Mouse (Mus musculus): ENCODE results near the gene Usmg5. TPM values are rescaled to one million over a fixed set of nuclear protein-coding genes. Genes with fewer than 3 reads are reported as not detected.
"Not testable (repeated sequence)": the region's sequence is repeated elsewhere in the genome, so short reads cannot be mapped to it uniquely, and the experiment has no call there.

The Usmg5 gene
- 1,081 and 1,145 TPM in 2 replicates for polyA plus RNA-seq (2014; fragmentation: Nextera tagmentation; extraction: Ambion mirVana)

DNA sequence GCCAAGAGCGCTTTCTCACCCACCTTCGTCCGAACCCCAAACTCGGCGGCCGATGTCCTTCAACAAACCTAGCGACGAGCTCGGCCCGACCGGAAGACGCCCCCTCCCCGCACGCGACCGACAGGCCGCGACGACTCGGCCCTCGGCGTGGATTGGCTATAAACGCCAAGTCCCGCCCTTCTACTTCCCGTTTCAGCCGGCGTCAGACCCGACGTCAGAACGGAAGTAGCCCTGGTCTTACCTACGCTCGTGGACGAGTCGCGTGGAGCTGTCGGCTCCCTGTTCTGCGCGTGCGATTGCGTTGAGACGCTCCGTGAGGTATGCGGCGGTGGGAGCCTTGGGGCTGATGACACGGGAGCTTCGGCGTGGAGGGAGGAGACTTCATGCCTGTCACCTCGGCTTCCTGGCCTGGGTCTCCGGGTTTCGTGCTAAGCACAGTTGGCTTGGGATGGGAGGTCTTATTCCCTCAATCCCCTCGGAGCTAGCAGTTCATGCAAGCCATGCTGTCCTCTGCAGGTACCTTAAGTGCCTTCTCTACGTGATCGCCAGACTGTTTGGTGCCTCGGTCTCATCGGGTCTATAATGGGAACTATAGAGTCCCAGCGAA lies at the start of gene Usmg5, which contains the start of gene Pdcd11:
TSS of gene Usmg5 (minus strand) at position 98 of the 607 bp plus-strand sequence.
TSS of gene Pdcd11 (plus strand) at position 219 of the 607 bp plus-strand sequence.
- peak within 1 kb of the TSS; percentile 76 for H3K4me3 ChIP-seq (ENCODE audit: low read depth, low read length)
- no peak within 1 kb of the TSS for H3K27ac ChIP-seq (ENCODE audit: low read depth, low read length)
- H3K4me1 ChIP-seq (ENCODE audit: control insufficient read depth, insufficient read depth, low read length), result peaks cover 6% of the 10 kb centered on the region
- ATAC-seq (ENCODE audit: insufficient read depth, low FRiP score, low TSS enrichment) (peak; percentile 98), DNase-seq (ENCODE audit: low spot score) (peak; percentile 97)
- peak within 1 kb of the TSS; percentile 62 for H3K4me2 ChIP-seq (ENCODE audit: low read depth)
- H3K9me3 ChIP-seq (ENCODE audit: control insufficient read depth, low read length), result no peaks in the 10 kb centered on the region
- under 1% methylated on average over 56 of the region's 56 CpGs for WGBS
- no peaks in the 10 kb centered on the region for H3K27me3 ChIP-seq (ENCODE audit: control insufficient read depth, insufficient read depth, low read length)
- H3K36me3 ChIP-seq (ENCODE audit: control insufficient read depth, insufficient read depth, low read length), result peaks cover 2% of the 10 kb centered on the region; the same call in 1 of the 2 replicates
- H3K9ac ChIP-seq (ENCODE audit: low read length), result peak within 1 kb of the TSS; percentile 83

DNA sequence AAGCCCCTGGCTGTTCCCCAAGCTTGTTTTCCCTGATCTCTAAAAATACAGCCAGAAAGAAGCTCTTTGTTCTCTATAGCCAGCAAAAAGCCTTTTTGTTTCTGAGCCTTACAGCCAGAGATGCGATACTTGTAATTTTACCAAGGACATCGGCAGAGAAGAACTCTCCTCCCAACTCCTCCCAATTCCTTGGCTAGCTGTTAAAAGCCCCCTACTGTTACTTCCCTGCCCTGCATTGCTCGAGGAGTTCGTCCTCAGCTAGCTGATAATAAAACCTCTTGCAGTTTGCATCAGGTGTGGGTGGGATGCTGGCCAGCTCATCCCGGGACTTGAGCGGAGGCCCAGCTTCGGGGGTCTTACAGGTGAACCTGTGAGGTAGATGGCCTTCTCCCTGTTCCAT lies 49.2 kb upstream of the Usmg5 start:
- H3K4me3 ChIP-seq (ENCODE audit: low read depth, low read length); H3K36me3 ChIP-seq (ENCODE audit: control insufficient read depth, insufficient read depth, low read length); H3K9me3 ChIP-seq (ENCODE audit: control insufficient read depth, low read length); DNase-seq (ENCODE audit: low spot score); H3K4me2 ChIP-seq (ENCODE audit: low read depth); H3K27me3 ChIP-seq (ENCODE audit: control insufficient read depth, insufficient read depth, low read length); H3K27ac ChIP-seq (ENCODE audit: low read depth, low read length); H3K4me1 ChIP-seq (ENCODE audit: control insufficient read depth, insufficient read depth, low read length); ATAC-seq (ENCODE audit: insufficient read depth, low FRiP score, low TSS enrichment); H3K9ac ChIP-seq (ENCODE audit: low read length): not testable (repeated sequence)
- 35% methylated on average over 7 of the region's 7 CpGs for WGBS

DNA sequence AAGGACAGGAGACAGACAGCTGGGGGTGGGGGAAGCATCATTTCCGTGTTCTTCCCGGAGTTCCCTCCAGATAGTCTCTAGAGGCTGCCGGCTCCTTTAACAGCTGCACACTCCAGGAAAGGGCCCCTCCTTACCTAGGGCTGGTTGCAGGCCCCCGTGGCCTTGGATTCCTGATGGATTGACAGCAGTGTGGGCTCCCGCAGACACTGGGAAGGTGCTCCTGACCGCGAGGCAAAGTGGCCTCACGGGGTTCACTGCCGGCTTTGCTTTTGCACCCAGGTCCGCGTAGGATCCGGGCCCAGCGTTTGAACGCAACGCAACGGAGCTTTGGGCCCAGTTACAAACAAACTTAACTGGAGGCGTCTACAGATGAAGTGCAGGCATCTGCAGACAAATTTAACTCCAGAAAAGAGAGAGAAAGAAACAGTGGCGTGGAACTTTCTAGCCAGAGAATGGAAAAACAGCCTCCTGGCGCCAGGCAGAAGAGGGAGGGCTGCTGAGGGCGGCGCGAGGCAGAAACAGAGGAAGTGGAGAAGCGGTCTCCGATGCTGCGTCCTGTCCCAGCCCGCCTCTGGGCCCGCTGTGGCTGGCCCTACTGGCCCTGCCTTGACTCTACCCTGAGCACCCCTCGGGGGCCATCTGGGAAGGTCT lies 47.4 kb upstream of the Usmg5 start, which contains the start of gene Calhm2:
TSS of gene Calhm2 (minus strand) at position 524 of the 651 bp plus-strand sequence.
- ATAC-seq (ENCODE audit: insufficient read depth, low FRiP score, low TSS enrichment), result no peak
- Histone ChIP-seq H3K4me2 (ENCODE audit: low read depth) (peak within 1 kb of the TSS; percentile 41), H3K9ac (ENCODE audit: low read length) (peak within 1 kb of the TSS; percentile 48), H3K9me3 (ENCODE audit: control insufficient read depth, low read length) (no peaks in the 10 kb centered on the region), H3K36me3 (ENCODE audit: control insufficient read depth, insufficient read depth, low read length) (no peaks in the 10 kb centered on the region), H3K4me3 (ENCODE audit: low read depth, low read length) (peak within 1 kb of the TSS; percentile 1), H3K27ac (ENCODE audit: low read depth, low read length) (no peak within 1 kb of the TSS), H3K4me1 (ENCODE audit: control insufficient read depth, insufficient read depth, low read length) (peaks cover 8% of the 10 kb centered on the region; the same call in 1 of the 2 replicates), H3K27me3 (ENCODE audit: control insufficient read depth, insufficient read depth, low read length) (no peaks in the 10 kb centered on the region)
- WGBS, result 9% methylated on average over 28 of the region's 28 CpGs
- peak; percentile 29 for DNase-seq (ENCODE audit: low spot score)

DNA sequence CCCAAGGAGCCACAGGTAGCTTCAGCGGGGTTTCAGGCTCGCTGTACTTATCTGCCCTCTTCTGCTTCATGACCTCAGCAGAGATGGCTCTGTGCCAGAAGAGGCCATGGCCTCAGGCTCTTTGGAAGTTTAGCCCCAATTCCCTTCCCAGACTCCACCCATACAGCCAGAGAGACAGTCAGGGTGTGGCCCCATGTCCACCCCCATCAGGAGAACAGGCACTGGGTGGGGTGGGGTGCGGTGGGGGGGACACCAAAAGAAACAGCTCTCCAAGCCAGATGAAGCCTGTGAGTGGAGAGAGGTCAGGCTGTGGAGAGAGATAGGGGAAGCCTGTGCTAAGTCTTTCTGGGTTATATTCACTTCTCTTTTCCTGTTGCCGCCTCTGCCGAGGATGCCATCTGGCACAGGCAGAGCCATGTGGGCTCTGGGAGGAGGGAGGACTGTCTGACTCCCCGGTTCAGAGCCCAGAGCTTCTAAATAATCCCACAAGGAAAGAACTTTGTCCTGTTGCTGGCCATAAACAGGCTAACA lies 46.7 kb upstream of the Usmg5 start:
- DNase-seq (ENCODE audit: low spot score) (no peak), ATAC-seq (ENCODE audit: insufficient read depth, low FRiP score, low TSS enrichment) (no peak)
- Histone ChIP-seq H3K9me3 (ENCODE audit: control insufficient read depth, low read length) (no peaks in the 10 kb centered on the region), H3K9ac (ENCODE audit: low read length) (peak overlapping the region; percentile 48), H3K27me3 (ENCODE audit: control insufficient read depth, insufficient read depth, low read length) (no peaks in the 10 kb centered on the region), H3K27ac (ENCODE audit: low read depth, low read length) (no peak overlapping the region), H3K4me2 (ENCODE audit: low read depth) (peak overlapping the region; percentile 41), H3K4me1 (ENCODE audit: control insufficient read depth, insufficient read depth, low read length) (peaks cover 8% of the 10 kb centered on the region; the same call in 1 of the 2 replicates), H3K36me3 (ENCODE audit: control insufficient read depth, insufficient read depth, low read length) (no peaks in the 10 kb centered on the region), H3K4me3 (ENCODE audit: low read depth, low read length) (no peak overlapping the region)
- WGBS, result 71% methylated on average over 6 of the region's 6 CpGs

DNA sequence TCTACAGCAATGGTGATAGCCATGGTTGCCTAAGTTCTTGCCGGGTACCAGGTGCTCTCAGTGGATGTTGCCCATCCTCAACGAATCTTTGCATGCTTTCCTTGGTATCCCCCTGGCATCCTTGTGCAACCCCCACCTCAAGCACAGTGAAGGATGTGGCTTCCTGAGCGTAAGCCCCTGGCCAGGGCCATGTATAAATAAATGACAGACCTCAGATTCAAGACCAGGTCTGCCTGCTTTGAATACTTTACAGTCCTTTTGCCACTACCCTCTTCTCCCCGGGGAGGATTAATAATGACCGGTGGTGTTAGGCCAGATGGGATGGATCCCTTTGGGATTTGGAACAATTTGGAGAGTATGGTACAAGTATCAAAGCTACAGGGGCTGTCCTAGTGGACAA lies 45.7 kb upstream of the Usmg5 start:
- H3K36me3 ChIP-seq (ENCODE audit: control insufficient read depth, insufficient read depth, low read length), result 0 out of 2 replicates have a peak, but pooled peaks cover 3% of the 10 kb centered on the region
- no peak overlapping the region for H3K4me3 ChIP-seq (ENCODE audit: low read depth, low read length)
- WGBS, result 87% methylated on average over 5 of the region's 5 CpGs
- no peak for DNase-seq (ENCODE audit: low spot score)
- no peak for ATAC-seq (ENCODE audit: insufficient read depth, low FRiP score, low TSS enrichment)
- no peaks in the 10 kb centered on the region for H3K27me3 ChIP-seq (ENCODE audit: control insufficient read depth, insufficient read depth, low read length)
- no peaks in the 10 kb centered on the region for H3K9me3 ChIP-seq (ENCODE audit: control insufficient read depth, low read length)
- H3K9ac ChIP-seq (ENCODE audit: low read length), result no peak overlapping the region
- H3K27ac ChIP-seq (ENCODE audit: low read depth, low read length), result no peak overlapping the region
- H3K4me1 ChIP-seq (ENCODE audit: control insufficient read depth, insufficient read depth, low read length), result peaks cover 8% of the 10 kb centered on the region; the same call in 1 of the 2 replicates
- no peak overlapping the region for H3K4me2 ChIP-seq (ENCODE audit: low read depth)

DNA sequence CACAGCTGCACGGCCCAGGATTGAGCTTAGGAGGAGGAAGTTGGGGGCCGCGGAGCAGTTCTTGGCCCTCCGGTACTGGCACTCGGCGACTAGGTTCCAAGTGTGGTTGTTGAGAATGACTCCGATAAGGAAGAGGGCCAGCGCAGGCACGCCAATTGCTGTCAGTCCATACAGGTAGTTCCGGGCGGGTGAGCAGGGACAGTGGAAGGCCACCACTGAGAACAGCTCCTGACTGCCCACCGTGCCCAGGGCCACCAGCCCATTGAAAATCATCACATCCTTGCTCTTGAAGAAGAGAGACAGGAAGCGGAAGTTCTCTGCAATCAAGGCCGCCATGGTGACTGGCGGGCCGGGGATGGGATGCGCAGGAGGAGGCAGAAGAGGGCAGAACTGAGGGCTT lies 45.1 kb upstream of the Usmg5 start:
- Histone ChIP-seq H3K9ac (ENCODE audit: low read length) (no peak overlapping the region), H3K4me1 (ENCODE audit: control insufficient read depth, insufficient read depth, low read length) (peaks cover 8% of the 10 kb centered on the region; the same call in 1 of the 2 replicates), H3K4me2 (ENCODE audit: low read depth) (no peak overlapping the region), H3K27me3 (ENCODE audit: control insufficient read depth, insufficient read depth, low read length) (no peaks in the 10 kb centered on the region), H3K9me3 (ENCODE audit: control insufficient read depth, low read length) (no peaks in the 10 kb centered on the region), H3K27ac (ENCODE audit: low read depth, low read length) (no peak overlapping the region), H3K36me3 (ENCODE audit: control insufficient read depth, insufficient read depth, low read length) (0 out of 2 replicates have a peak, but pooled peaks cover 3% of the 10 kb centered on the region), H3K4me3 (ENCODE audit: low read depth, low read length) (no peak overlapping the region)
- no peak for ATAC-seq (ENCODE audit: insufficient read depth, low FRiP score, low TSS enrichment)
- 93% methylated on average over 17 of the region's 17 CpGs for WGBS
- DNase-seq (ENCODE audit: low spot score), result no peak

DNA sequence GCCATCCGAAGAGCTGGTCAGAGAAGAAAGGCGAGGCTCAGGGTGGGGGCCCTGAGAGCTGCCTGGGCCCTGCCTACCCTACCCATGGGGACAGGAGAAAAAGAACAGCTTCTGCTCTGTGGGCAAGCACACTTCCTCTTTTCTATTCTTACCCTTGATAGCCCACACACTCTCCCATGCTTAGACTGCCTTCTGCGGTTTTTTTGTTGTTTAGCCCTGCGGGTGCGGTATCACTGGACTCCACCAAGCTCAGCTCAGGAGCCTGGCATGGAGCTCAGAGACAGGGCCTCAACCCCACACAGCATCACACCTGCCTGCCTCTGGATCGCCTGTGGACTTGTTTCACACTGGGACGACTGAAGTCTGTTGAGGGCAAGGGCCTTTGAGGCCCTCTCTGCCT lies 42.7 kb upstream of the Usmg5 start:
- peaks cover 8% of the 10 kb centered on the region; the same call in 1 of the 2 replicates for H3K4me1 ChIP-seq (ENCODE audit: control insufficient read depth, insufficient read depth, low read length)
- H3K36me3 ChIP-seq (ENCODE audit: control insufficient read depth, insufficient read depth, low read length), result peaks cover 19% of the 10 kb centered on the region
- no peak overlapping the region for H3K9ac ChIP-seq (ENCODE audit: low read length)
- H3K4me3 ChIP-seq (ENCODE audit: low read depth, low read length), result no peak overlapping the region
- H3K27ac ChIP-seq (ENCODE audit: low read depth, low read length), result no peak overlapping the region
- ATAC-seq (ENCODE audit: insufficient read depth, low FRiP score, low TSS enrichment) (no peak), DNase-seq (ENCODE audit: low spot score) (no peak)
- H3K27me3 ChIP-seq (ENCODE audit: control insufficient read depth, insufficient read depth, low read length), result no peaks in the 10 kb centered on the region
- H3K9me3 ChIP-seq (ENCODE audit: control insufficient read depth, low read length), result no peaks in the 10 kb centered on the region
- no peak overlapping the region for H3K4me2 ChIP-seq (ENCODE audit: low read depth)
- WGBS, result 91% methylated on average over 7 of the region's 7 CpGs

DNA sequence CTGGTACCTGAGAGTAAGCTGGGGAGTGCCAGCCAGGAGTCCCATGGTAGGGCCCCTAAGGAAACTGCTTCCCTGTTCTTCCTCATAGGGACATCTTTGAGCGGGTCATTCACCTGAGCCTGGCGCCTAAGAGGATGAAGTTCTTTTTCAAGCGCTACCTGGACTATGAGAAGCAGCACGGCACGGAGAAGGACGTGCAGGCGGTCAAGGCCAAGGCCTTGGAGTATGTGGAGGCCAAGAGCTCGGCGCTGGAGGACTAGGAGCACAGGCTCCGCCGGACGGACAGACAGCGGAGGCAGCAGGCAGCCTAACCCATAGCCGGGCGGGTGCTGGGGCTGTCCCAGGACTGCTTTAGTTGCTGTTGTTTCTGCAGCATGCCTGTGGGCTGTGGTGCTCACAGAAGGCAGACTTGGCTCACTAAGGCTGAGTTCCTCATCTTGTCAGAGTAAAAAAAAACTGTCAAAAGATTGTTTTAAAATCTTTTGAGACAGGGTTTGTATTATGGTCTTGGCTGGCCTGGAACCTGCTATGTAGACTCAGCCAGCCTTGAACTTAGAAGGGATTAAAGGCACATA lies 40.2 kb upstream of the Usmg5 start:
- 96% methylated on average over 15 of the region's 15 CpGs for WGBS
- ATAC-seq (ENCODE audit: insufficient read depth, low FRiP score, low TSS enrichment) (no peak), DNase-seq (ENCODE audit: low spot score) (no peak)

More for the DNA sequence above, 40.2 kb upstream of the Usmg5 start:
- Histone ChIP-seq H3K4me2 (ENCODE audit: low read depth) (no peak overlapping the region), H3K4me1 (ENCODE audit: control insufficient read depth, insufficient read depth, low read length) (no peaks in the 10 kb centered on the region), H3K9me3 (ENCODE audit: control insufficient read depth, low read length) (no peaks in the 10 kb centered on the region), H3K9ac (ENCODE audit: low read length) (no peak overlapping the region), H3K36me3 (ENCODE audit: control insufficient read depth, insufficient read depth, low read length) (peaks cover 29% of the 10 kb centered on the region), H3K27me3 (ENCODE audit: control insufficient read depth, insufficient read depth, low read length) (no peaks in the 10 kb centered on the region), H3K4me3 (ENCODE audit: low read depth, low read length) (no peak overlapping the region), H3K27ac (ENCODE audit: low read depth, low read length) (no peak overlapping the region)

Measured in neural tube, embryonic 11.5 days (tissue).